Mouse (Mus musculus) spleen, postnatal 10 days (tissue): ENCODE measurements around the gene Pbx1.

Source experiments
- DNase-seq, 2 experiments: peaks; one replicate each; pipeline ENCODE4 v3.0.0; 2021 to 2022; ENCODE audit warnings: low spot score in 2 of 2

Pbx1 gene

GRCm38 (mm10) chr1:168169791-168170190 is 262.3 kb downstream of the Pbx1 start:
- no peak for DNase-seq

- DNase-seq, result no peak
These were observed 262.9 kb downstream of the Pbx1 start for GRCm38 (mm10) chr1:168169052-168169779.

GRCm38 (mm10) chr1:168167781-168168180 is 264.3 kb downstream of the Pbx1 start:
- DNase-seq, result no peak

GRCm38 (mm10) chr1:168166841-168167240 is 265.2 kb downstream of the Pbx1 start:
- DNase-seq, result no peak

- DNase-seq, result no peak
These were observed 267.1 kb downstream of the Pbx1 start for GRCm38 (mm10) chr1:168164945-168165344.

- DNase-seq, result no peak
These were observed 268.4 kb downstream of the Pbx1 start for GRCm38 (mm10) chr1:168163521-168164233.

- no peak for DNase-seq
These were observed 292.9 kb downstream of the Pbx1 start for GRCm38 (mm10) chr1:168139138-168139682.

GRCm38 (mm10) chr1:168138669-168139068 is 293.4 kb downstream of the Pbx1 start:
- no peak for DNase-seq

GRCm38 (mm10) chr1:168137890-168138289 is 294.2 kb downstream of the Pbx1 start:
- DNase-seq, result no peak

GRCm38 (mm10) chr1:168135545-168135944 is 296.5 kb downstream of the Pbx1 start:
- DNase-seq, result no peak

GRCm38 (mm10) chr1:168133696-168134095 is 298.4 kb downstream of the Pbx1 start:
- no peak for DNase-seq

GRCm38 (mm10) chr1:168128004-168128403 is 304.1 kb downstream of the Pbx1 start:
- DNase-seq, result no peak

- no peak for DNase-seq
These were observed 307.2 kb downstream of the Pbx1 start for GRCm38 (mm10) chr1:168124643-168125490.

GRCm38 (mm10) chr1:168118077-168118476 is 314.0 kb downstream of the Pbx1 start:
- no peak for DNase-seq

GRCm38 (mm10) chr1:168117367-168117766 is 314.7 kb downstream of the Pbx1 start:
- no peak for DNase-seq

- DNase-seq, result no peak
These were observed 322.3 kb downstream of the Pbx1 start for GRCm38 (mm10) chr1:168109797-168110196.

GRCm38 (mm10) chr1:168103821-168104220 is 328.2 kb downstream of the Pbx1 start:
- no peak for DNase-seq

GRCm38 (mm10) chr1:168101514-168101913 is 330.6 kb downstream of the Pbx1 start:
- DNase-seq, result no peak

- DNase-seq, result no peak
These were observed 333.3 kb downstream of the Pbx1 start for GRCm38 (mm10) chr1:168098806-168099205.

GRCm38 (mm10) chr1:168094671-168095070 is 337.4 kb downstream of the Pbx1 start:
- DNase-seq, result no peak

GRCm38 (mm10) chr1:168093044-168093443 is 339.0 kb downstream of the Pbx1 start:
- DNase-seq, result no peak

GRCm38 (mm10) chr1:168091627-168092026 is 340.4 kb downstream of the Pbx1 start:
- DNase-seq, result no peak
